Mouse (Mus musculus) gastrocnemius, adult 8-10 months (tissue): ENCODE measurements at regions not wholly inside any gene's neighbourhood (a gene's known extent, or its start where the extent isn't known, plus 50 kb on each side); places are given as distances from the start of the nearest gene placed in this dataset.
"Not testable (repeated sequence)": the region's sequence is repeated elsewhere in the genome, so short reads cannot be mapped to it uniquely, and the experiment has no call there.

Experiments
- DNase-seq, 2 experiments: peaks; one replicate each; pipeline ENCODE4 v3.0.0; 2022; ENCODE audit warnings: low spot score in 2 of 2

DNA sequence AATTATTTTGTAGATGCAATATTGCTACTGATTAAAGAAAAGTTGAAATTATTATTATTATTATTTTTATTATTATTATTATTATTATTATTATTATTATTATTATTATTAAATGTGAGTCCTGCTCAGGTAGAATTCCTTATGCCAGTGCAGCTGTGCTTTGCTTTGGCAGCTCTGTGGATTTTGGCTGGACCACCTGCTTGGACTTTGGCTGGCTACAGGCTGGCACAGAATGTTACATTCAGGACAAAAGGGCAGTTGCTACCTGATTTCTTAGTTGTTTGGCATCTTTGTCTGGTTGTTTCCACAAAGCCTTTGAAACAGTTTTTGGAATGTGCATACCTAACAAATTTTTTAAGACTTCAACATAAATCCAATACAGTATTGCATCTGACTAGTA, 307.7 kb upstream of the Adamts5 start:
- no peak for DNase-seq

GRCm38 (mm10) chr16:86189874-86190273, 288.2 kb upstream of the Adamts5 start:
- no peak for DNase-seq

GRCm38 (mm10) chr16:86188966-86189365, 287.3 kb upstream of the Adamts5 start:
- DNase-seq, result no peak

GRCm38 (mm10) chr16:86187609-86188008, 286.0 kb upstream of the Adamts5 start:
- not testable (repeated sequence) for DNase-seq

DNA sequence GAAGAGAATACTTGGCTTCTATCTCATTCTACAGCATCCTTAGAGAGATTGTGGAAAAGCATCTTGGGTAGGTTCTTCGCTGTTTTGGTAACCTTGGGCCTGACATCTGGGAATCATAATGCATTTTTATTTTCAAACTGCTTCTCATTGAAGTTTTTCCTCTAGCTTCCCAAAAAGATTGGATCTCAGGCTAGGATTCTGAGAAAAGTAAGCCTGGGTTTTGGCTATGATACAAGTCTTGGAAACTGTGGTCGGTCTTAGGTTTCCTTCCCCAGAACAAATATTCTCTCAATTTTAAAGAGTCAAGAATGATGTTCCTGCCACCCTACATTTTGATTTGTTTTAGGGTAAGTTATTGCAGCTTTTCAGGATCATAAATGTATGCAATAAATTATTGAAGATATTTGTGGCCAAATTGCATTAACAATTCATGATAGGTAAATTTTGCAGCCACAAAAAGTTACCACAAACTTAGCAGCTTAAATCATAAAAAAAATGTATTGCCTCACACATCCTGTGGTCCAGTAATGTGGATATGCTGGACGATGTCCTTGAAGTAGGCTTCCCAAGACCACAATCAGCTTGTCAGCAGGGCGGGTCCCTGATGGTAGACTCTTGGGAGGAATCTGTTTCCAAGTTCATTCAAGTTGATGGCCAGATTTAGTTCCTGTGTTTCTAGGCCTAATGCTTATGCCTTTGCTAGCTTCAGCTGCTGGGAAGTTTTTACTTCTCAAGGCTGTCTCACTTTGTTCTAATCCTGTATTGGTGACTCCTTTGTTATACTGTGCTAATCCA, 257.6 kb upstream of the Adamts5 start:
- peak; percentile 30 to 52 for DNase-seq

GRCm38 (mm10) chr16:86138171-86138570, 236.5 kb upstream of the Adamts5 start:
- DNase-seq, result peak in 1 of 2 experiments; percentile 5

DNA sequence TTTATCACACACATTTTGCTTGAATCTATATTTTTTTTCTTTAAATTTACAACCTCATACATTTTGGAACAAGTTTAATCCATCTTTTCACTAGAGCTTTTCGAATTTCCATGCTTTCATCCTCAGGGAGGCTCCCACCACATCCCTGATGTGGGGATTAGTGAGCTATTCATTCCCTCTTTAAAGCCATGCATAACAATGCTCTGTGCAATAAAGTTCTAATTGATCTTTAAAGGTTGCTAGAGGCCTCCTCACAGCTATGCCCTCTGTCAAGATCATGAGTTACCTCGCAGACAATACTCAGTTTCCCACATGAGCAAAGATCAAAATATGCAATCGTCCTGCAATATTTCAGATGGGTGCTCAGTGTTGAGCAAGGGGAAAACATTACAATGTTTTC, 234.5 kb upstream of the Adamts5 start:
- no peak for DNase-seq

DNA sequence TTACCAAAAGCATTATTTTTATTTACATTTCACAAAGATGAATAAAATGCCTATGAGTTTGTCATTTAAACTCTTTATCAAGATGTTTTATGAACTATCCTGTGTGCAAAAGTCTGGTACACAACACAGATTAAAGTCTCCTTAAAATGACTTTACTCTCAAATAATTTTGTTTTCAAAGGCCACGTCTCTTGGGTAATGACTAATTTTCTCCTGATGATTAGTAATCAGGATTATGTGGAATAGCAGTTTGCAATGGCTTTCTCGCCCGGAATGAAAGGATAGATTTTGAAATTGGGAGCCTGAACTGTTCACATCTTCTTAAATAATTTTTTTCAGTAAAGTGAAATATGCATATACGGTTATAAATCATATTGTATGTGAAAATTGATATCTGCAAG, 225.8 kb upstream of the Adamts5 start:
- no peak for DNase-seq

GRCm38 (mm10) chr16:86124182-86124581, 222.6 kb upstream of the Adamts5 start:
- DNase-seq, result no peak

- DNase-seq, result no peak
Measured at GRCm38 (mm10) chr16:86122936-86123335, 221.3 kb upstream of the Adamts5 start.

DNA sequence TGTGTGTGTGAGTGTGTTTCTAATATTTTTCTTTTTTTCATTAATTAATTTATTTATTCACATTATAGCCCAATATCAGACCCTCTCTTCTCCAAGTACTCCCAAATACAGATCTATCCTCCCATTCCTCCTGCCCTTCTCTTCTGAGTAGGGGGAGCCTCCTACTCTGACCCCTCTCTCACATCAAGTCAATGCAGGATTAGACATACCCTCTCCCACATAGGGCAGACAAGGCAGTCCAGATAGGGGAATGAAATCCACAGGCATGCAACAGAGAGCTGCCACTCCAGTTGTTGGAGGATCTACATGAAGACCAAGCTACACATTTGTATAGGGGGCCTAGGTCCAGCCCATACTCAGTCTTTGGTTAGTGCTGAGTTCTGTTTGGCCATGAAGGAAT, 216.3 kb upstream of the Adamts5 start:
- no peak for DNase-seq

DNA sequence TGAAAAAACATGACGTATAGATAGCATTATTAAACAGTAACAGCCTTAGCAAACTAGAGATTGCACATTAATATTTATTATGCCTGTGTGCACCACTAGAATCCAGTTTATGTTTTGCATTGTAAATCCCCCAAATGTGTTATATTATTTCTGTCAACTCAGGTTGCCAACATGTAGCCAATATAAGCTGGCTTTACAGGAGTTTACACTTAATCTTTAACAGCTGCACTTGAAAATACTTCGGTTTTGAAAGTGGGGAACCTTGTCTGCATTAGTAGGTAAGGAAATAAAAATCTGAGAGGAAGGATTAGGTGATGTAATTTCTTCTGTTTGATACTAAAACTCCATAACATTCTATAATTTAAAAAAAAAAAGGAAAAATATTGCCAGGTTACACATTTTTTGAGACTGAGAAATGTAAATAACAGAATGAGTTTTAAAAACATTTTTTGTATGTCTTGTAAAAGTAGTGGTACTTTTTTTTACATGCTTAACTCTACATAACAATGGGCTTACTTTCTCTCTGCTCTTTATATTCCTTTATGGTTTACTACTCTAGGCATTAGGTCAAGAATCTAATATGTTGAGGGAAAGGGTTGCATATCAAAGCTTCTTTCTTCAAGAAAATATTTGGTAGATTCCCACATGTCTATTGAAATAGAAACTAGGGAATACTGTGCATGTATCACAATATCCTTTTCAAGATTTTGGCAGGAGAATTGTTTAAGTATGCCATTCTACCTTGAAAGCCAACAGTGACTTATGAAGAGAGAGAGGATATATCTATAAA, 214.2 kb upstream of the Adamts5 start:
- DNase-seq, result no peak

DNA sequence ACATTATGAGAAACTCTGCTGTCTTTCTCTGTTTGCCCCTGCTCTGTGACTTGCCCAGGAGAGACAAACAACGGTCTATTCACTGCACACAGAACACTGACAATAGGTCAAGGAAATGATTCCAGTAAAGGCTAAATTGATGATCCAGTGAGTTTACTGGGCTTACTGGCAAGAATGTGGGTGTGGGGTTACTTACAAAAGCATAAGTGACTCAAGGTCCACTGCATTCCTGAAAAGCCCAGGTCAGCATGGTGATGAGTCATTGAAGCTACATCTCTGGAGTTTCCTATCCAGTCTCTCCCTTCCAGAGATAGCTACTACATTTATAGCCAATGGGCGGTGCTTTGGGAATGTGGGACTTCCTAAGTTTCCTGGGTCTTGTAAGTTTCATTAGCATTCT, 192.8 kb upstream of the Adamts5 start:
- no peak for DNase-seq

DNA sequence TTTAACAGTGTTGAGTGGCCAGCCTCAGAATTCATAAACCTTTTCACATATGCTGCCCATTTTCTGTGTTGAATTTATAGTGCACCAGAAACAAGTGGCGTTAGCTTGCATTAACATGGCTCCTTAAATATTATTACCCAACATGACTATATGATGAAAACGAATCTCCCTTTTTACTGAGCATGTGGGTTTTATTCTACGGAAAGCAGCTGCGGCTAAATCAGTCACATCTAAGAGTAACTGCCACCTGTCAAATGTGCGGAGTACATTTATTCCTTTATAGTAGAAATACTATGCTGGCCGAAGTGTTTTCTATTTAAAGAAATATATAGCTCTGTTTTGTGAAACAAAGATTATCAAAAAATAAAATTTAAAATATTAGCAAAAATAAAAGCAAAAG, 188.5 kb upstream of the Adamts5 start:
- DNase-seq, result no peak

DNA sequence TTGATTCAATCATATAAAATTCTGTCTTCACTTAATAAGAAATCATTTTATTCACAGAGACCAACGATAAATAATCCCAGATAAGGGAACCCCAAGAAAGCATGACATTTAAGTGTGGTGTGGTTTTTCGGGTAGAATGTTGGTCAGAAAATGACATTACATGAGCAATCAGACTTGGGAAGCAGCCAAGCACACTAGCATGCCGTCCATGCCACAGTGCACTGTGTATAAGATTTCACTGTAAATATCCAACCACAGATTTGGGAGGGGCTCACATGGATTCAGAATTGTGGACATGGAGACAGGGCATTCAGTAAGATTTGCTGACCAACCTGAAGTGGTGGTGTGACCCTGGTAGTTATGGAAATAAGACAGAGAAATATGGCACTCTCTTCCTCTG, 185.8 kb upstream of the Adamts5 start:
- no peak for DNase-seq

GRCm38 (mm10) chr16:86067628-86068364, 166.2 kb upstream of the Adamts5 start:
- no peak for DNase-seq

- DNase-seq, result no peak
Measured at GRCm38 (mm10) chr16:86060087-86060486, 158.5 kb upstream of the Adamts5 start.

- no peak for DNase-seq
Measured at GRCm38 (mm10) chr16:86044695-86045094, 143.1 kb upstream of the Adamts5 start.

DNA sequence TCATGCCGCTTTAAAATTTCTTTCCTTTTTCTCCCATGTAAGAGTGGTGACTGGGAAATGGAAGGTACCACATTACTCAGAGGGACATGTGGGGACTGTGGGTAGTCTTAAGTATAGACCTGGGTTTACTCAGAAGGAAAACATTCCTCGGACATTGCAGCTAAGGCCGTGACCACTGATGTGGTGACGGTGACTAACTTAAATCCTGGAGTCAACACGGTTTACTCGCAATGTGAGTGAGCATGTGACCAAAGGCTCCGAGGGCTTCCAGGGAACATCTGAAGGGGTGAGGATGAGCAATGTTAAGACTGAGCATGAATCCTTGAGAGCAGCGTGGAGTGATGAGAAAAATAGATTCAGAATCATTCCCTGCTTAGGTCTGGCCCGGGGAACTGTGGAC, 133.1 kb upstream of the Adamts5 start:
- DNase-seq, result no peak

DNA sequence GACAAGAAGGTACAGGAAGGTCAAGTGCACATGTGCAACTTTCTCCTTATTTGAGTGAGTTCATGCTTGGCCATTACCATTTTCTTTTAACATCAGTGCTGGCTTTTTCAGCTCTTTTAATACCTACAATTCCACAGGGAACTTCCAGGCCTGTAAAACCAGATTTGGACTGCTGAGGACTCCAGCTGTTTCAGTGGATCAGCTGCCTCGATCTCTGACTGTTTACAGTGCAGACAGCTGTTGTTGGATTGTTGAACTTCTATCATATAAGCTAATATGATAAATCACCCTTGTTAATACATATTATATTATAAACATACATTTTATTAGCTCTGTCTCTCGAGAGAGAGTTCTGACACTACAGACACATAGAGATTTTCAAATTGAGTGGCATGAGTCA, 126.1 kb upstream of the Adamts5 start:
- no peak for DNase-seq

DNA sequence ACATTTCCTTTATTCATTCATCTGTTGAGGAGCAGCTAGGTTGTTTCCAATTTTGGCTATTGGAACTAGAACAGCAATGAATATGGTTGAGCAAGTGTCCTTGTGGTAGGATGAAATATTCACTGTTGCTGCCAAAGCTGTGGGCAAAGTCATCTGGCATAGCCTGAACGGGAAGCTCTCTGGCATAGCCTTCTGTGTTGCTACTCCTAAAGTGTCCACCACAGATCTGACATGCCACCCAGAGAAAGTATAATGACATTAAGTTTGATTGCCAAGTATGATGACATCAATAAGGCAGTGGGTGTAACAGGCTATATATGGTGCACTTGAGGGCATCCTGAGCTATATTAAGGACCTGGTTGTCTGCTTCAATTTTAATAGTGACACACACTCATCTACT, 113.7 kb upstream of the Adamts5 start:
- peak; percentile 38 to 68 for DNase-seq

- no peak for DNase-seq
Measured at GRCm38 (mm10) chr16:86011051-86011450, 109.4 kb upstream of the Adamts5 start.
